Mouse (Mus musculus) hematopoietic stem cell, adult 5-6 weeks (primary cell): ENCODE results near the gene Aplp2. TPM values are rescaled to one million over a fixed set of nuclear protein-coding genes. Genes with fewer than 3 reads are reported as not detected.

ENCODE experiments used
- ATAC-seq, 2 experiments: fragments of 125-278 bp in 1 of 2; replicated peaks in 1 of 2; 2 replicates each; pipeline ENCODE4 v1.8.0; 2016 to 2017; ENCODE audit warnings: inconsistent platforms in 2 of 2, mild to moderate bottlenecking in 2 of 2, moderate number of reproducible peaks in 2 of 2, low read depth in 1 of 2, moderate TSS enrichment in 1 of 2; ENCODE audit not compliant: low FRiP score in 2 of 2, poor library complexity in 2 of 2, severe bottlenecking in 2 of 2, insufficient read depth in 1 of 2, low TSS enrichment in 1 of 2
- total RNA-seq: library from RNA; stranded (forward); fragments of 172-1452, 232-1000 nt; gene quantifications from 2 replicates; pipeline ENCODE4 v1.2.3, GENCODE M21; 2017

The Aplp2 gene
- total RNA-seq, 1 experiment from 2014 or later: 168 TPM

- ATAC-seq: no peak
Measured at GRCm38 (mm10) chr9:31238526-31238925, 26.9 kb upstream of the Aplp2 start.

- ATAC-seq: no peak
Measured at GRCm38 (mm10) chr9:31236079-31236478, 24.5 kb upstream of the Aplp2 start.

- ATAC-seq: no peak
Measured at GRCm38 (mm10) chr9:31235489-31235888, 23.9 kb upstream of the Aplp2 start.

- ATAC-seq: no peak
Measured at GRCm38 (mm10) chr9:31235030-31235429, 23.4 kb upstream of the Aplp2 start.

- no peak for ATAC-seq
Measured at GRCm38 (mm10) chr9:31226541-31226940, 14.9 kb upstream of the Aplp2 start.

DNA sequence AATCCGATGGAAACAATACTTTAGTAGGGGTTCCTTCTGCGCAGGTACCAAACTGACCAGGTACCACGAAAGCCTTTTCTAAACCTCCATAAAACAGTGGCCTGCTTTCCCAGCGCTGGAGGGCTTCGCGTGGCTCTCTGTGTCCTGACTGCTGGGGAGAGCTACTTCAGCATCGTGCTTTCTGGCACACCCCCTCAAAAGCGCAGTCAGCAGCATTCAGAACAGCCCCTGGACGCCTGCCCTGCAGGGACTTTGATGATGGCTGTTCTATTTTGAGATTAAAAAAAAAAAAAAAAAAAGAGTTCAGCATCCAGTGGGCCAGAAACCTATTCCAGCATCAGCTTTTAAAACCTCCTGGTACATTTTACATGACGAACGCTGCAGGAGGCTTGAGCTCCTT is 14.2 kb upstream of the Aplp2 start:
- no peak for ATAC-seq

GRCm38 (mm10) chr9:31223475-31223874 is 11.9 kb upstream of the Aplp2 start:
- ATAC-seq: no peak

GRCm38 (mm10) chr9:31221170-31221569 is 9.6 kb upstream of the Aplp2 start:
- ATAC-seq: no peak

- no peak for ATAC-seq
Measured at GRCm38 (mm10) chr9:31217631-31218380, 6.2 kb upstream of the Aplp2 start.

- ATAC-seq: no peak
Measured at GRCm38 (mm10) chr9:31212500-31213008, 939 bp upstream of the Aplp2 start.

DNA sequence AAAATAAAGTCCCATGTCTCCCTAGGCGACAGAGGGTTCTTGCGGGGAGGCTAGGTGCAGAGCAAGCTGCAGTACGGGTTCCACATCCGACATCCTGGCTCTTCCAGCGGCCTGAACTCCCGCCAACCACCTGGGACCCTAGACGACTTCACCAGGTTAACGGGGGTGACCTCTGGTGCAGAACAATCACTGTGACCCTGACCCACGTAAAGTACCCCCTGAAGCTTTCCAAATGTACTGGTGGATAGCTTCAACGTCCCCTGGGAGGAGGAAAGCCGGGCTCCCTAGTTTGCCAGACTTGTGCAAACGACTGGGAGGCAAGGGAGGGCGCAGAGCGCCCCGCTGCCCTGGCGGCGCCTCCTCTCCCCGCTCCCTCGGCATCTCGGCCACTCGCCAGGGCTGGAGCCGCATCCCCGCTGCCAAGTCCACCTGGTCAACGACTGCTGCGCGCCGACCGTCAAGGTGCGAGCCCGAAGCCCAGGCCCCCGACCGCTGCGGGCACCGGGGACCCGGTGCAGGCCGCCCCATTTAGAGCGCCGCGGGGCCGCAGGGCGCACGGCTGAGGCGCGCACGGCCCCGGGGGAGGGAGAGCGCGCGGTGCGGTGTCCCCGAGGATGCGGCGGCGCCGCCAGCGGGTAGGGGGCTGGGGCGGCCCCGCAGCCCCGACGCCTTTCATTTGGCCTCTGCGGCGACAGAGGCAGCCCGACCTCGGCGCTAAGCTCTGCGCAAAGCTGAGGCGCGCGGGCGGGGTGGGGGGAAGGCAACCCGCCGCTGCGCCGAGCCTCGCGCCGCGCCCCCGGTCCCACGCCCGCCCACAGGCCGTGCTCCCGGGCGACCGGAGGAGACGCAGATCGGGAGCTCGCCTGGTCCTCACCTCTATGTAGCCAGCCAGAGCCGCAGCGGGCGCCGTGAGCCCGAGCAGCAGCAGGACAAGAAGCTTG is 596 bp downstream of the Aplp2 start:
- ATAC-seq: no peak

GRCm38 (mm10) chr9:31210163-31210562 is 1.5 kb downstream of the Aplp2 start:
- ATAC-seq: no peak

DNA sequence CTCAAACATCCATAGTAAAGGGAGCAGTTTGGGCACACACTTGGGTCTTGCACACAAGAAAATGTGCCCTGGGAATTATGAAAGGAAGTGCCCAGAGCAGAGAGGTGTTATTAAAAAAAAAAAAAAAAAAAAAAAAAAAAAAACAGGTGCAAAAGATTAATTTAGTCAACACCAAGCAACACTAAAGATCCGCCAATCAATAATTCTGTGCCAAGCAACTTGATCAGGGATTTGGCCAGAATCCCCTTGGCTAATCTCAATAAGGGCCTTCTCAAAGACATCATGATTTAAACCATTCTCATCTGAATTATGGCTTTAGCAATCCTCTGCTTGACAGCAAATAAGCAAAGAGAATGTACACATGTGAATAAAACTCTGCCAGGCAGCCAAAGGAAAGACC is 2.1 kb downstream of the Aplp2 start:
- no peak for ATAC-seq

DNA sequence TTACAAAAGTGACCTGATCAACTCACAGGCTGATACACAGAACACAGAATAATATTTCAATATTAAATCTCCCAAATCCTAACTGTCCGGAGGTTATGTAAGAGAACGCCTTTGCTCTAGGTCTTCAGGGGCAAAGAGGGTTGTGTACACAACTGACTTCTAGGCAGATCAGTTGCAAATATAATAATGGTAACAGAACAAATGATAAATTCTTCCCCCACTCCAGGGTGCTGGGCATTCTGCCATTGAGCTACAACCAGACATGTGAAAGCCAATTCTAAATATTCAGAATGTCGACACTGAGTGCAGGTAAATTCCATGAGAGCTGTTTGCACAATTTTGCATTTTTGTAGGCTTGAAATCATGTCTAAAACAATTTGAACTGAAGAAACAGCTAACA is 3.9 kb downstream of the Aplp2 start:
- ATAC-seq: no peak

DNA sequence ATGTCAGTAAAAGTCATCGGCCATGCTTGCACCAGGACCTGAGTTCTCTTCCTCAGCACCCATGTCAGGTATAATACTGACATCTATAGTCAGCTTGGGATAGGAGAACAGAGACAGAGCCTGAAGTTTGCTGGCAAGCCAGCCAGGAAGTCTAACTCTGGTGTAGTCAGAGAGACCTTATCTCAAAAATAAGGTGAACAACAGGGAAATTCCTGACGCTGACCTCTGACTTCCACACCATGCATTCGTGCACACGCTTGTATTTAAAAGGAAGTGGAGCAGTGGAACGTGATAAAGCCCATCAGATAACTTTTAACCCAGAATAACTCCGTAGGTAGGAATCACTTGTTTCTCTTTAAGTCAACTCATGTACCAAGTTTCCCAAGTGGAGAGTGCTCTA is 6.9 kb downstream of the Aplp2 start:
- 0 out of 4 replicates have a peak, but pooled peaks of 1 of the 2 experiments have one; percentile 17 for ATAC-seq

GRCm38 (mm10) chr9:31203571-31204210 is 7.9 kb downstream of the Aplp2 start:
- ATAC-seq: no peak

GRCm38 (mm10) chr9:31203068-31203467 is 8.5 kb downstream of the Aplp2 start:
- ATAC-seq: no peak

DNA sequence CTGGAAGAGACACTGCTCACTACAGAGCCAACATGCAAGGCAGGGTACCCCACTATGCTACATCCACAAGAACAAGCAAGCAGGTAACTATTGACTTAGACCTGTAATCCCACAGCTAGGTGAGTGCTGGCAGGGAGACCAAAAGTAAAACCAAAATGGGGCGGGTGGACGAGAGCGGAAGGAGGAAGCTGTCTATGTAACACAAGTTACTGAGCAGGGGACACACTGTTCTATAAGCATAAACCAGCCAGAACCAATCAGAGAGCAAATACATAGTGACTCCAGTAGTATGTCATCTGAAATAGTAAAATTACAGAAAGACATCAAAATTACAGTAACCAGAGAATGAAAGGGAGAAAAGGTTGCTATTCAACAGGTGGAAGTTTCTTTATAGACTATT is 13.0 kb downstream of the Aplp2 start:
- ATAC-seq: peak in 1 of 2 experiments; percentile 72; a peak in 3 of 4 replicates
